Mouse (Mus musculus) forebrain, postnatal 0 days (tissue): ENCODE measurements around the gene Speer4f2. TPM values are rescaled to one million over a fixed set of nuclear protein-coding genes. Genes with fewer than 3 reads are reported as not detected.
"Not testable (repeated sequence)": the region's sequence is repeated elsewhere in the genome, so short reads cannot be mapped to it uniquely, and the experiment has no call there.

Experiments
- ATAC-seq: fragments of 200-750 bp; cut with Nextera tagmentation; 2 replicates; pipeline ENCODE4 v1.8.0; 2017; ENCODE audit warnings: mild to moderate bottlenecking, moderate library complexity
- DNase-seq: peaks from one replicate; pipeline ENCODE4 v3.0.0-alpha.2; 2015
- H3K27ac ChIP-seq: fragments of 300-500 bp; sonication (generic); 2 replicates; pipeline ENCODE4 v1.5.1; 2014; ENCODE audit warnings: low read depth, mild to moderate bottlenecking, antibody characterized with exemption, low read length, moderate library complexity, mixed read lengths
- H3K27me3 ChIP-seq: fragments of 300-500 bp; sonication (generic); 2 replicates; pipeline ENCODE4 v1.6.1; 2014; ENCODE audit warnings: mild to moderate bottlenecking, low read length, mixed read lengths; ENCODE audit not compliant: insufficient read depth
- H3K36me3 ChIP-seq: fragments of 300-500 bp; sonication (generic); 2 replicates; pipeline ENCODE4 v1.6.1; 2014; ENCODE audit warnings: mild to moderate bottlenecking, moderate library complexity; ENCODE audit not compliant: insufficient read depth
- H3K4me1 ChIP-seq: fragments of 300-500 bp; sonication (generic); 2 replicates; pipeline ENCODE4 v1.6.1; 2014; ENCODE audit warnings: antibody characterized with exemption; ENCODE audit not compliant: insufficient read depth
- H3K4me2 ChIP-seq: fragments of 300-500 bp; sonication (generic); 2 replicates; pipeline ENCODE4 v1.6.1; 2014; ENCODE audit warnings: low read depth, mild to moderate bottlenecking, moderate library complexity
- H3K4me3 ChIP-seq: fragments of 300-500 bp; sonication (generic); 2 replicates; pipeline ENCODE4 v1.5.1; 2014; ENCODE audit warnings: low read depth, low read length, mixed read lengths
- H3K9ac ChIP-seq: fragments of 300-500 bp; sonication (generic); 2 replicates; pipeline ENCODE4 v1.6.1; 2014; ENCODE audit warnings: mild to moderate bottlenecking
- H3K9me3 ChIP-seq: fragments of 300-500 bp; sonication (generic); 2 replicates; pipeline ENCODE4 v1.6.1; 2016; ENCODE audit warnings: low read length
- CTCF ChIP-seq: sonication (generic); IDR thresholded peaks from 2 replicates; pipeline ENCODE4 v1.5.1; 2016; ENCODE audit warnings: antibody characterized with exemption, control low read depth, low read depth
- WGBS: fragments of 180-500 bp; shearing (Covaris S2); extraction: QIAGEN DNeasy Blood & Tissue Kit; methylation state at CpG from one replicate; pipeline ENCODE4 v1.1.7; 2014; 5-methylcytosine and 5-hydroxymethylcytosine counted together
- polyA plus RNA-seq: library from polyadenylated mRNA; unstranded; fragments of >200 nt; fragmentation: Nextera tagmentation; extraction: Ambion mirVana; gene quantifications from 2 replicates; pipeline ENCODE4 v1.2.1, GENCODE M21; 2015
- total RNA-seq: library from RNA; depleted of rRNA; stranded (reverse); fragments of >200 nt; gene quantifications from 2 replicates; pipeline ENCODE4 v1.2.3, GENCODE M21; 2014; rRNA removed

The Speer4f2 gene
- total RNA-seq (not detected in 2 replicates), polyA plus RNA-seq (not detected in 2 replicates)

GRCm38 (mm10) chr5:17372880-17373279 is at the start of gene Speer4f2:
Gene Speer4f2 (plus strand): TSS chr5:17373180.
- not testable (repeated sequence) for H3K4me3 ChIP-seq, ATAC-seq, DNase-seq, H3K27me3 ChIP-seq, H3K9me3 ChIP-seq, H3K4me2 ChIP-seq, H3K4me1 ChIP-seq, H3K9ac ChIP-seq, H3K36me3 ChIP-seq, H3K27ac ChIP-seq
- 94% methylated on average over 1 of the region's 1 CpGs for WGBS

DNA sequence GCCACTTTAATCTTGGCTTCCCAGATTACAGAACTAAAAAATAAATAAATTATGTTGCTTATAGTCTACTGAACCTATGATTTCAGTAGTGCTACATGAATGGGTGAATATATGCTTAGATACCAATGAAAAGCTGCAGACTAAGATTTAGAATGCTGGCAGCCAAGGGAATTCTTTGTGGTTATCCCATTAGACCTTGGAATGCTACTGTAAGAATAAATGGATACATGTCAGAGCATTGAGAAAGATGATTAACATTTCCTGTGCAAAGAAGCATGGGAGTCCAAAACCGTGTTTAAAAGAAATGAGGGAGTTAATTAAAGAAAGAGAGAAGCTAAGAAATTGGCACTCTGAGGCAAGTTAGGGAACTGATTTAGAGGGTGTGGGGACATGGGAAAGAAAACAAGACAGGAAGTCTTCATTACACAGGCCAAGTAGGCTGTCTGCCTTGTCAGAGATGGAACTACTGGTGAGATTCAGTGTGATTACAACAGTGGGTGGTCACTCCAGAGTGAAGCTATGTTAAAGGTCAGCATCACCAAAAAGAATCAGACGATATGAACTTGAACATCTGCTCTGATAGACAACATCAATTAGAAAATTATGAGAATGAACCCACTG is 43.9 kb upstream of the Speer4f2 start:
- TF ChIP-seq CTCF: no peak
- WGBS: 50% methylated on average over 2 of the region's 2 CpGs
- Histone ChIP-seq H3K36me3 (no peaks in the 10 kb centered on the region), H3K9ac (no peak overlapping the region), H3K9me3 (no peaks in the 10 kb centered on the region), H3K4me3 (no peak overlapping the region), H3K4me1 (no peaks in the 10 kb centered on the region), H3K27ac (no peak overlapping the region), H3K4me2 (no peak overlapping the region), H3K27me3 (no peaks in the 10 kb centered on the region)
- DNase-seq (no peak), ATAC-seq (no peak)

GRCm38 (mm10) chr5:17334836-17335235 is 38.1 kb upstream of the Speer4f2 start:
- Histone ChIP-seq H3K27me3 (no peaks in the 10 kb centered on the region), H3K9ac (no peak overlapping the region), H3K4me3 (no peak overlapping the region), H3K4me2 (no peak overlapping the region), H3K4me1 (no peaks in the 10 kb centered on the region), H3K27ac (no peak overlapping the region), H3K9me3 (no peaks in the 10 kb centered on the region), H3K36me3 (no peaks in the 10 kb centered on the region)
- no peak for ATAC-seq
- TF ChIP-seq CTCF: no peak
- no peak for DNase-seq
- 95% methylated on average over 1 of the region's 1 CpGs for whole genome bisulfite sequencing

DNA sequence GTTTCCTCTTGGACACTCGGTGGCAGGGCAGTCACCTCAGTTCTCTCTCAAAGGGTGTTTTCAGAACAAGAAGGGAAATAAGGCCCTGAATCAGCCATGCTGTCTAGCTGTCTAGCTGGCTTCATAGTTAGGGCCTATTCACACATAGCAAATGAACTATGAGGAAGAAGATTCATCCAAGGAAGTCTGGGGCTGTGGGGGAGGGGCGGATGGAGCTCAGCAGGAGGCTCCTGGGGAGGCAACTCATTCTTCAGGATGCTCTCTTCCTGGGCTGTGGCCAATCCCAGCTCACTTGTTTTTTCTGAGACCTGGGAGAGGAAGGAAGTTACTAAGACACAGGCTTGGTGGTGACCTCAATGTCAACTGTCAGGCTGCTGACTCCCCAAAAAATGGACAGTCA is 27.2 kb upstream of the Speer4f2 start:
- not testable (repeated sequence) for H3K4me1 ChIP-seq, H3K4me2 ChIP-seq, H3K27me3 ChIP-seq, H3K4me3 ChIP-seq, DNase-seq, H3K27ac ChIP-seq, H3K9ac ChIP-seq, ATAC-seq, H3K36me3 ChIP-seq, H3K9me3 ChIP-seq
- WGBS: 75% methylated on average over 2 of the region's 2 CpGs

DNA sequence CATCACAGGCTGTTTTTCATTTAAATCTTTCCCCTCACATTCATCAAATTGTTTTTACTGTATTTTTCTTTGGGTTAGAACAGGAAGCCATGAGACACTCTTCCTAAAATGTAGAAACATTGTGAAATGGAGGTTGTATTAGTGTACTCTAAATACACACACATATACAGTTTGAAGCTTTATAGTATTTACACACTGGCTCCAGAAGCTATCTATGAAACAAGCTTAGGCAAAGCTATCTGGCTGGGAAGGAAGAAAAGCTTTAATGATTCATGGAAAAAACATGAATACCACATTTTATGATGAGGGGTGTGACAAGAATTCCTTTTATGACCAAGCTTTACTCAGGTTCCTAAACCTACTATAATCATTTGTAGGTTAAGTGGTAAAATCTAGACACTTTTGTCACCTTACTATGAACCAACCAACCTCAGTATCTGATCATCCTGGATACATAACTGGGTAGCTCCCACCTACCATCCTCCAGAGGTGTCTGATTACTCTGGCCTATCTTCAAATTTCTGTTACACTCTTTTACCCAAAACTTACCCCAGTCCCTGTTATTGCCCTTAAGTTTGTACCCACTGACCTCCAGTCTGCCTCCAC is 13.5 kb upstream of the Speer4f2 start:
- DNase-seq (no peak), ATAC-seq (no peak)
- no peaks in the 10 kb centered on the region for H3K4me1 ChIP-seq
- no peak overlapping the region for H3K27ac ChIP-seq
- H3K9me3 ChIP-seq: no peaks in the 10 kb centered on the region
- H3K9ac ChIP-seq: no peak overlapping the region
- TF ChIP-seq CTCF: no peak
- no peak overlapping the region for H3K4me3 ChIP-seq
- no peak overlapping the region for H3K4me2 ChIP-seq
- no peaks in the 10 kb centered on the region for H3K27me3 ChIP-seq
- H3K36me3 ChIP-seq: no peaks in the 10 kb centered on the region

- Histone ChIP-seq H3K4me2 (no peak overlapping the region), H3K36me3 (no peaks in the 10 kb centered on the region), H3K27me3 (no peaks in the 10 kb centered on the region), H3K4me3 (no peak overlapping the region), H3K4me1 (no peaks in the 10 kb centered on the region), H3K9ac (no peak overlapping the region), H3K9me3 (no peaks in the 10 kb centered on the region), H3K27ac (no peak overlapping the region)
- DNase-seq: no peak
- 75% methylated on average over 7 of the region's 7 CpGs for WGBS
- no peak for ATAC-seq
- TF ChIP-seq CTCF: no peak
Observed at GRCm38 (mm10) chr5:17389926-17390325, 16.9 kb downstream of the Speer4f2 start.

DNA sequence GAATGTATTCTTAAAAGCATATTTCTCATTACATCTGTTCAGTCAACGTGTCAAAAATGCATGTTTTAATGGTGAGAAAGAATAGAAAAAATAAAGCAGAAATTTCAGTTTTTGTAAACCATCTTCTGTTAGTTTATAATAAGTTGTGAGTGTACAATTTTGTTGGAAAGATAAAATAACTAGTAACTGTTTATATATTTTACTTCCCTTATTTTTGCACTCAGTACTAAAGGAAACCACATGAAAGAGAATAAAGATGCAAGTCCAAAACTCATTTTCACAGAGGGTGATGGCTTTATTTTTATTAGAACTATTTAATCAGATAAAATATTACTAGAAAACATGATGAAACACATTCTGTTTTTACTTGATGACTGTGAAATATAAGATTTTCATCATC is 18.2 kb downstream of the Speer4f2 start:
- H3K9me3 ChIP-seq: no peaks in the 10 kb centered on the region
- ATAC-seq (no peak), DNase-seq (no peak)
- no peak for TF ChIP-seq CTCF
- H3K9ac ChIP-seq: no peak overlapping the region
- no peak overlapping the region for H3K27ac ChIP-seq
- no peaks in the 10 kb centered on the region for H3K4me1 ChIP-seq
- no peaks in the 10 kb centered on the region for H3K27me3 ChIP-seq
- no peak overlapping the region for H3K4me3 ChIP-seq
- no peak overlapping the region for H3K4me2 ChIP-seq
- WGBS: 83% methylated on average over 1 of the region's 1 CpGs
- H3K36me3 ChIP-seq: no peaks in the 10 kb centered on the region
